In genomic region chr3:126335329-126335728, GRCm38 (mm10) we compare ENCODE assay signal across 18 mouse cellular contexts. TPM values are rescaled to one million over a fixed set of nuclear protein-coding genes. Genes with fewer than 3 reads are reported as not detected.
DNase-seq lines count a peak whose midpoint lies in the region; ATAC-seq and TF ChIP-seq lines count a peak whose summit lies in the region.
"Had no signal": no experiment of that assay in that cellular context is flagged by ENCODE, and none has a peak within 500 bp of the region (broad histone marks: within the 10 kb centered on the region; RNA-seq: fewer than 3 reads in every experiment).

No protein-coding gene starts in this region.

- no peak for ATAC-seq in CD4-positive, CD25-positive, alpha-beta regulatory T cell, adult 4 months
- ATAC-seq: intestine, postnatal 0 days had no signal

- peak; percentile 38 to 68 for DNase-seq in cerebellum, postnatal 14 days
- DNase-seq in cerebellum, adult 11 months, result no peak
- DNase-seq in kidney, postnatal 10 days, result peak; percentile 10
- no peak for DNase-seq in kidney, adult 8-10 months
- DNase-seq in 3T3-L1 (ENCODE audit: low read depth, low spot score), result peak; percentile 56
- peak; percentile 2 for DNase-seq in brain, embryonic 14.5 days (ENCODE audit: low read depth)
- no peak for DNase-seq in c-Kit-positive CD71-positive TER-119-positive erythroid progenitor cells, embryonic 14.5 days (ENCODE audit: low spot score)
- DNase-seq: adrenal gland, adult 8-10 months; B cell, adult 2 months; embryo, embryonic 11 days; gastrocnemius, postnatal 14 days; heart, adult 18-20 months; heart, postnatal 36 days; liver, embryonic 13.5 days; right cerebral cortex, postnatal 4 days; thymus, adult 2 months had no signal

- no peak for TF ChIP-seq CTCF in brain, embryonic 14.5 days (IDR thresholded peaks at IDR 0.05; ENCODE audit: borderline replicate concordance, extremely low read depth, insufficient read depth, insufficient read length)

- TF ChIP-seq POLR2A in brain, embryonic 14.5 days (IDR thresholded peaks at IDR 0.05; ENCODE audit: borderline replicate concordance, extremely low read depth, insufficient read depth, insufficient read length, poor library complexity, severe bottlenecking), result no peak

RNA-seq across cellular contexts. Expression of gene Arsj, which starts 28.2 kb away (rescaled TPM):
- polyA plus RNA-seq in brain, embryonic 14.5 days (2012; rRNA removed), result 0.18 and 0.25 TPM in 2 replicates
- polyA plus RNA-seq in CD4-positive, CD25-positive, alpha-beta regulatory T cell, adult 4 months (2017; shearing (Covaris generic)), result not detected
- polyA plus RNA-seq: liver, embryonic 13.5 days had no signal

Comparison
In these comparisons a context has a peak if more than half of its experiments do, and no peak if none do; other contexts are left out.
1. DNase-seq: peak in cerebellum, postnatal 14 days (2 of 2), kidney, postnatal 10 days (single experiment), 3T3-L1 (single experiment) and brain, embryonic 14.5 days (single experiment); none in cerebellum, adult 11 months (single experiment), kidney, adult 8-10 months (0 of 2) and c-Kit-positive CD71-positive TER-119-positive erythroid progenitor cells, embryonic 14.5 days (single experiment).